In genomic region chr11:52227053-52227452, GRCm38 (mm10) we compare ENCODE assay signal across 29 mouse cellular contexts. TPM values are rescaled to one million over a fixed set of nuclear protein-coding genes. Genes with fewer than 3 reads are reported as not detected.
"Had no signal": no experiment of that assay in that cellular context is flagged by ENCODE, and none has a peak within 500 bp of the region (broad histone marks: within the 10 kb centered on the region; RNA-seq: fewer than 3 reads in every experiment).

No protein-coding gene starts in this region.

- H3K4me2 ChIP-seq: liver, embryonic 11.5 days; lung, embryonic 14.5 days; midbrain, embryonic 12.5 days; midbrain, embryonic 15.5 days; neural tube, embryonic 12.5 days; neural tube, embryonic 15.5 days had no signal

- H3K27me3 ChIP-seq: neural tube, embryonic 15.5 days had no signal

- H3K4me3 ChIP-seq: left cerebral cortex, adult 2 months; midbrain, embryonic 12.5 days; midbrain, embryonic 15.5 days; neural tube, embryonic 12.5 days; neural tube, embryonic 15.5 days had no signal

- H3K27ac ChIP-seq: left cerebral cortex, adult 2 months; liver, embryonic 14.5 days; macrophage; midbrain, embryonic 12.5 days; midbrain, embryonic 15.5 days; neural tube, embryonic 12.5 days; neural tube, embryonic 15.5 days; stomach, postnatal 0 days had no signal

- H3K9me3 ChIP-seq: midbrain, embryonic 12.5 days; midbrain, embryonic 15.5 days; neural tube, embryonic 12.5 days; neural tube, embryonic 15.5 days had no signal

- H3K9ac ChIP-seq: liver, embryonic 14.5 days; liver, postnatal 0 days; lung, embryonic 14.5 days; midbrain, embryonic 12.5 days; midbrain, embryonic 15.5 days; neural tube, embryonic 12.5 days; neural tube, embryonic 15.5 days had no signal

- DNase-seq: kidney, postnatal 14 days; layer of hippocampus, postnatal 36 days; liver, postnatal 0 days; lung, embryonic 14.5 days; right cerebral cortex, adult 18-20 months; right cerebral cortex, postnatal 14 days; right cerebral cortex, postnatal 4 days; thymus, adult 2 months; thymus, postnatal 14 days; thymus, postnatal 4 days had no signal

- ATAC-seq: liver, postnatal 0 days; lung, postnatal 0 days; midbrain, embryonic 15.5 days had no signal

- H3K36me3 ChIP-seq: midbrain, embryonic 12.5 days; midbrain, embryonic 15.5 days; neural tube, embryonic 12.5 days; neural tube, embryonic 15.5 days had no signal

RNA-seq across cellular contexts. Expression of gene Olfr1371, which starts 13.3 kb away (rescaled TPM):
- total RNA-seq: layer of hippocampus, adult 8-10 months; layer of hippocampus, postnatal 10 days; layer of hippocampus, postnatal 36 days; left cerebral cortex, adult 2 months; left cerebral cortex, postnatal 10 days; left cerebral cortex, postnatal 36 days; megakaryocyte, adult 5-6 weeks had no signal
- polyA plus RNA-seq: kidney, embryonic 16.5 days; limb, embryonic 11.5 days; limb, embryonic 14.5 days; liver, embryonic 11.5 days; liver, embryonic 14.5 days; liver, postnatal 0 days; lung, embryonic 14.5 days; lung, postnatal 0 days; macrophage; midbrain, embryonic 12.5 days; midbrain, embryonic 15.5 days; neural tube, embryonic 12.5 days; neural tube, embryonic 15.5 days; stomach, embryonic 14.5 days; stomach, postnatal 0 days had no signal
